Mouse (Mus musculus): ENCODE data around the gene Trak1.
A peak's percentile ranks its signal among the peaks of the same experiment; 100 is the strongest.

Gene Trak1

GRCm38 (mm10) chr9:121299976-121300570 lies 2.8 kb downstream of the Trak1 start:
- Histone ChIP-seq H3K27me3 (ENCODE audit: insufficient read depth, low read length) (peaks cover 33% of the 10 kb centered on the region), H3K4me1 (replicated peaks; ENCODE audit: low read depth, low read length) (peaks cover 79% of the 10 kb centered on the region), H3K36me3 (ENCODE audit: insufficient read depth, low read length) (peaks cover 27% of the 10 kb centered on the region), H3K4me3 (replicated peaks; ENCODE audit: low read length) (peak overlapping the region; percentile 90), H3K9me3 (ENCODE audit: low read length) (no peaks in the 10 kb centered on the region)
- no peak for TF ChIP-seq NANOG (IDR thresholded peaks at IDR 0.05; ENCODE audit: borderline replicate concordance, low read length)
- TF ChIP-seq CTCF (conservative IDR thresholded peaks at IDR 0.05; ENCODE audit: low read length), result no peak
- no peak for TF ChIP-seq POU5F1 (IDR thresholded peaks at IDR 0.05; ENCODE audit: borderline replicate concordance, low read length)

GRCm38 (mm10) chr9:121301041-121301920 lies 4.0 kb downstream of the Trak1 start:
- H3K27me3 ChIP-seq (ENCODE audit: insufficient read depth, low read length), result peaks cover 22% of the 10 kb centered on the region
- peak overlapping the region; percentile 90 for H3K4me3 ChIP-seq (replicated peaks; ENCODE audit: low read length)
- TF ChIP-seq CTCF (conservative IDR thresholded peaks at IDR 0.05; ENCODE audit: low read length), result no peak
- no peak for TF ChIP-seq NANOG (IDR thresholded peaks at IDR 0.05; ENCODE audit: borderline replicate concordance, low read length)
- no peak for TF ChIP-seq POU5F1 (IDR thresholded peaks at IDR 0.05; ENCODE audit: borderline replicate concordance, low read length)
- no peaks in the 10 kb centered on the region for H3K9me3 ChIP-seq (ENCODE audit: low read length)
- peaks cover 35% of the 10 kb centered on the region for H3K36me3 ChIP-seq (ENCODE audit: insufficient read depth, low read length)
- peaks cover 87% of the 10 kb centered on the region for H3K4me1 ChIP-seq (replicated peaks; ENCODE audit: low read depth, low read length)

GRCm38 (mm10) chr9:121302543-121302942 lies 5.2 kb downstream of the Trak1 start:
- no peaks in the 10 kb centered on the region for H3K9me3 ChIP-seq (ENCODE audit: low read length)
- H3K4me3 ChIP-seq (replicated peaks; ENCODE audit: low read length), result no peak overlapping the region
- peaks cover 92% of the 10 kb centered on the region for H3K4me1 ChIP-seq (replicated peaks; ENCODE audit: low read depth, low read length)
- TF ChIP-seq NANOG (IDR thresholded peaks at IDR 0.05; ENCODE audit: borderline replicate concordance, low read length), result no peak
- TF ChIP-seq CTCF (conservative IDR thresholded peaks at IDR 0.05; ENCODE audit: low read length), result peak; percentile 68
- H3K36me3 ChIP-seq (ENCODE audit: insufficient read depth, low read length), result peaks cover 45% of the 10 kb centered on the region
- peaks cover 13% of the 10 kb centered on the region for H3K27me3 ChIP-seq (ENCODE audit: insufficient read depth, low read length)

- TF ChIP-seq CTCF (conservative IDR thresholded peaks at IDR 0.05; ENCODE audit: low read length) (no peak), POU5F1 (IDR thresholded peaks at IDR 0.05; ENCODE audit: borderline replicate concordance, low read length) (no peak), NANOG (IDR thresholded peaks at IDR 0.05; ENCODE audit: borderline replicate concordance, low read length) (no peak)
- peaks cover 45% of the 10 kb centered on the region for H3K36me3 ChIP-seq (ENCODE audit: insufficient read depth, low read length)
- peaks cover 94% of the 10 kb centered on the region for H3K4me1 ChIP-seq (replicated peaks; ENCODE audit: low read depth, low read length)
- no peaks in the 10 kb centered on the region for H3K9me3 ChIP-seq (ENCODE audit: low read length)
- H3K27me3 ChIP-seq (ENCODE audit: insufficient read depth, low read length), result peaks cover 9% of the 10 kb centered on the region
- H3K4me3 ChIP-seq (replicated peaks; ENCODE audit: low read length), result peak overlapping the region; percentile 60
These were observed 5.8 kb downstream of the Trak1 start for GRCm38 (mm10) chr9:121303086-121303485.

- peaks cover 45% of the 10 kb centered on the region for H3K36me3 ChIP-seq (ENCODE audit: insufficient read depth, low read length)
- TF ChIP-seq NANOG (IDR thresholded peaks at IDR 0.05; ENCODE audit: borderline replicate concordance, low read length) (0 out of 2 replicates have a peak, but pooled peaks have one; percentile 3), POU5F1 (IDR thresholded peaks at IDR 0.05; ENCODE audit: borderline replicate concordance, low read length) (no peak), CTCF (conservative IDR thresholded peaks at IDR 0.05; ENCODE audit: low read length) (no peak)
- H3K27me3 ChIP-seq (ENCODE audit: insufficient read depth, low read length), result peaks cover 3% of the 10 kb centered on the region
- H3K9me3 ChIP-seq (ENCODE audit: low read length), result no peaks in the 10 kb centered on the region
- H3K4me1 ChIP-seq (replicated peaks; ENCODE audit: low read depth, low read length), result peaks cover 93% of the 10 kb centered on the region
- peak overlapping the region; percentile 60 for H3K4me3 ChIP-seq (replicated peaks; ENCODE audit: low read length)
These were observed 6.4 kb downstream of the Trak1 start for GRCm38 (mm10) chr9:121303748-121304147.

GRCm38 (mm10) chr9:121304520-121304919 lies 7.2 kb downstream of the Trak1 start:
- H3K4me3 ChIP-seq (replicated peaks; ENCODE audit: low read length), result 0 out of 2 replicates have a peak overlapping the region, but pooled peaks have one; percentile 60
- H3K36me3 ChIP-seq (ENCODE audit: insufficient read depth, low read length), result peaks cover 45% of the 10 kb centered on the region
- peaks cover 93% of the 10 kb centered on the region for H3K4me1 ChIP-seq (replicated peaks; ENCODE audit: low read depth, low read length)
- TF ChIP-seq CTCF (conservative IDR thresholded peaks at IDR 0.05; ENCODE audit: low read length) (no peak), NANOG (IDR thresholded peaks at IDR 0.05; ENCODE audit: borderline replicate concordance, low read length) (no peak), POU5F1 (IDR thresholded peaks at IDR 0.05; ENCODE audit: borderline replicate concordance, low read length) (no peak)
- no peaks in the 10 kb centered on the region for H3K9me3 ChIP-seq (ENCODE audit: low read length)
- no peaks in the 10 kb centered on the region for H3K27me3 ChIP-seq (ENCODE audit: insufficient read depth, low read length)

GRCm38 (mm10) chr9:121305456-121305855 lies 8.2 kb downstream of the Trak1 start:
- TF ChIP-seq POU5F1 (IDR thresholded peaks at IDR 0.05; ENCODE audit: borderline replicate concordance, low read length), result no peak
- no peak for TF ChIP-seq NANOG (IDR thresholded peaks at IDR 0.05; ENCODE audit: borderline replicate concordance, low read length)
- peaks cover 50% of the 10 kb centered on the region for H3K36me3 ChIP-seq (ENCODE audit: insufficient read depth, low read length)
- no peaks in the 10 kb centered on the region for H3K27me3 ChIP-seq (ENCODE audit: insufficient read depth, low read length)
- H3K4me1 ChIP-seq (replicated peaks; ENCODE audit: low read depth, low read length), result peaks cover 93% of the 10 kb centered on the region
- no peak overlapping the region for H3K4me3 ChIP-seq (replicated peaks; ENCODE audit: low read length)
- H3K9me3 ChIP-seq (ENCODE audit: low read length), result no peaks in the 10 kb centered on the region

GRCm38 (mm10) chr9:121309287-121309686 lies 12.0 kb downstream of the Trak1 start:
- Histone ChIP-seq H3K4me1 (replicated peaks; ENCODE audit: low read depth, low read length) (peaks cover 85% of the 10 kb centered on the region), H3K4me3 (replicated peaks; ENCODE audit: low read length) (peak overlapping the region; percentile 49), H3K9me3 (ENCODE audit: low read length) (no peaks in the 10 kb centered on the region), H3K36me3 (ENCODE audit: insufficient read depth, low read length) (peaks cover 35% of the 10 kb centered on the region), H3K27me3 (ENCODE audit: insufficient read depth, low read length) (no peaks in the 10 kb centered on the region)
- TF ChIP-seq NANOG (IDR thresholded peaks at IDR 0.05; ENCODE audit: borderline replicate concordance, low read length) (no peak), POU5F1 (IDR thresholded peaks at IDR 0.05; ENCODE audit: borderline replicate concordance, low read length) (no peak), CTCF (conservative IDR thresholded peaks at IDR 0.05; ENCODE audit: low read length) (no peak)

All from E14TG2a.4 (cell line).